Mouse (Mus musculus) testis, adult 2 months (tissue): ENCODE measurements around the gene Nphs2. TPM values are rescaled to one million over a fixed set of nuclear protein-coding genes. Genes with fewer than 3 reads are reported as not detected.
"Not testable (repeated sequence)": the region's sequence is repeated elsewhere in the genome, so short reads cannot be mapped to it uniquely, and the experiment has no call there.

Experiments
- H3K27ac ChIP-seq: fragments of 200-500 bp; 2 replicates; pipeline ENCODE4 v1.5.1; 2012; ENCODE audit warnings: low read depth, low read length; ENCODE audit not compliant: control insufficient read depth, insufficient read depth
- H3K27me3 ChIP-seq: fragments of 200-500 bp; 2 replicates; pipeline ENCODE4 v1.6.1; 2012; ENCODE audit warnings: mild to moderate bottlenecking, low read length, moderate library complexity; ENCODE audit not compliant: control insufficient read depth, insufficient read depth
- H3K36me3 ChIP-seq: fragments of 200-500 bp; 2 replicates; pipeline ENCODE4 v1.6.1; 2012; ENCODE audit warnings: mild to moderate bottlenecking, low read length; ENCODE audit not compliant: control insufficient read depth, insufficient read depth
- H3K4me1 ChIP-seq: fragments of 200-500 bp; 2 replicates; pipeline ENCODE4 v1.6.1; 2012; ENCODE audit warnings: low read length; ENCODE audit not compliant: control insufficient read depth, insufficient read depth
- H3K4me3 ChIP-seq: fragments of 200-500 bp; 2 replicates; pipeline ENCODE4 v1.5.1; 2012; ENCODE audit warnings: low read depth, mild to moderate bottlenecking, low read length, moderate library complexity, mixed read lengths; ENCODE audit not compliant: control insufficient read depth
- CTCF ChIP-seq: fragments of 200-500 bp; IDR thresholded peaks from 2 replicates; pipeline ENCODE4 v1.5.1; 2012; ENCODE audit warnings: low read depth, mild to moderate bottlenecking, inconsistent platforms, low read length, moderate library complexity; ENCODE audit not compliant: control insufficient read depth, insufficient read depth, insufficient replicate concordance
- POLR2A ChIP-seq: fragments of 200-500 bp; IDR thresholded peaks from 2 replicates; pipeline ENCODE4 v1.6.1; 2012; ENCODE audit warnings: low read depth, mild to moderate bottlenecking, inconsistent platforms, low read length, moderate library complexity; ENCODE audit not compliant: control insufficient read depth
- polyA plus RNA-seq: library from polyadenylated mRNA; depleted of rRNA; stranded (reverse); fragments of >200 nt; gene quantifications from 2 replicates; pipeline ENCODE4 v1.2.3, GENCODE M21; 2012

Gene Nphs2
- polyA plus RNA-seq, 1 experiment: 0.21 TPM

GRCm38 (mm10) chr1:156284851-156285540 is 25.5 kb upstream of the Nphs2 start:
- H3K4me3 ChIP-seq: no peak overlapping the region
- H3K36me3 ChIP-seq: peaks cover 3% of the 10 kb centered on the region
- TF ChIP-seq POLR2A (no peak), CTCF (no peak)
- no peaks in the 10 kb centered on the region for H3K27me3 ChIP-seq
- H3K27ac ChIP-seq: no peak overlapping the region
- H3K4me1 ChIP-seq: no peaks in the 10 kb centered on the region; the same call in 1 of the 2 replicates

- peaks cover 3% of the 10 kb centered on the region for H3K36me3 ChIP-seq
- H3K4me3 ChIP-seq: no peak overlapping the region
- no peaks in the 10 kb centered on the region for H3K27me3 ChIP-seq
- H3K27ac ChIP-seq: no peak overlapping the region
- no peaks in the 10 kb centered on the region; the same call in 1 of the 2 replicates for H3K4me1 ChIP-seq
- TF ChIP-seq CTCF (no peak), POLR2A (no peak)
Measured at GRCm38 (mm10) chr1:156285541-156285896, 25.0 kb upstream of the Nphs2 start.

GRCm38 (mm10) chr1:156288556-156289221 is 21.8 kb upstream of the Nphs2 start:
- no peak overlapping the region for H3K4me3 ChIP-seq
- peaks cover 2% of the 10 kb centered on the region; the same call in 1 of the 2 replicates for H3K36me3 ChIP-seq
- H3K27me3 ChIP-seq: no peaks in the 10 kb centered on the region
- TF ChIP-seq POLR2A: no peak
- no peak for TF ChIP-seq CTCF
- no peak overlapping the region for H3K27ac ChIP-seq
- no peaks in the 10 kb centered on the region; the same call in 1 of the 2 replicates for H3K4me1 ChIP-seq

DNA sequence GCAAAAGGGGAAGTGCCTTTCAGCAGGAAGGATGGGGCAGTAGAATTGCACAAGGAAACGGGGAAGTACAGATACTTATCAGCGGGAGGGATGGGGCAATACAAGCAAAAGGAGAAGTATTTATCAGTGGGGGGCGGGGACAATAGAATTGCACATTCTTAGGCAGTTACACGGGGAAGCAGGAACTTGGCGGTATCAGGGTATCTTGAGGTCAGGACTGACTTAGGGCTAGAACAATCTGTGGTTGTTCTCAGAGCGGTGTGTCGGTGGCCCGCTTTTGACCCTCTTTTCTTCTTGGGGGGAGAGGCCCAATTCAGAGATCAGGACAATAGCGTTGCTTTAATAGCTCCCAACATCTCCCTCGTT is 21.3 kb upstream of the Nphs2 start:
- H3K4me3 ChIP-seq, H3K4me1 ChIP-seq, H3K36me3 ChIP-seq: not testable (repeated sequence)

DNA sequence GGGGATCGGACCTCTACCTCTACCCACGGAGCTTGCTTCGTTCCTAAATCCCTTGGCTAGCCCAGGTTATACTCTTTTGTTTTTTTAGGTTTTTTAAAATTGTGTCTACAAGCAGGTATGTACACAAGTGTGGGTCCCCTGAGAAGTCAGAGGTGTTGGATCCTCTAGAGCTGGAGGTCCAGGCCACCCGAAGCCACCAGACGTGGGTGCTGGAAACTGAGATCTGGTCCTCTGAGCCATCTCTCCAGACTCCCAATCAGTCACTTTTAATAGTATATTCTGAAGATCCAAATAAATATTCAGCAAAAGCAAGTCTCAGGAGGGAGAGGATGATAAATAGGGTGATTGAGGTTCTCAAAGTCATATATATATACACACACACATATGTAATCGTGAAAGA is 20.5 kb upstream of the Nphs2 start:
- H3K4me1 ChIP-seq: no peaks in the 10 kb centered on the region; the same call in 1 of the 2 replicates
- H3K27ac ChIP-seq: no peak overlapping the region
- no peak for TF ChIP-seq CTCF
- TF ChIP-seq POLR2A: no peak
- H3K36me3 ChIP-seq: peaks cover 2% of the 10 kb centered on the region; the same call in 1 of the 2 replicates
- H3K27me3 ChIP-seq: no peaks in the 10 kb centered on the region
- H3K4me3 ChIP-seq: no peak overlapping the region

More for the DNA sequence above, 21.3 kb upstream of the Nphs2 start:
- H3K27me3 ChIP-seq, H3K27ac ChIP-seq: not testable (repeated sequence)

GRCm38 (mm10) chr1:156302911-156303749 is 7.4 kb upstream of the Nphs2 start, which contains the start of gene Tdrd5:
TSS of gene Tdrd5 (minus strand) at chr1:156303664.
- peaks cover 8% of the 10 kb centered on the region for H3K4me1 ChIP-seq
- H3K27me3 ChIP-seq: no peaks in the 10 kb centered on the region
- peak within 1 kb of the TSS; percentile 95 for H3K27ac ChIP-seq
- TF ChIP-seq CTCF (no peak), POLR2A (peak; percentile 91)
- no peaks in the 10 kb centered on the region for H3K36me3 ChIP-seq
- H3K4me3 ChIP-seq: peak within 1 kb of the TSS; percentile 95

GRCm38 (mm10) chr1:156308595-156308994 is 1.9 kb upstream of the Nphs2 start:
- Histone ChIP-seq H3K4me1 (peaks cover 5% of the 10 kb centered on the region; the same call in 1 of the 2 replicates), H3K27ac (no peak overlapping the region), H3K27me3 (no peaks in the 10 kb centered on the region), H3K4me3 (no peak overlapping the region), H3K36me3 (no peaks in the 10 kb centered on the region)
- TF ChIP-seq POLR2A (no peak), CTCF (no peak)
